Mouse (Mus musculus): ENCODE data around the gene Kcnc1.

- TF ChIP-seq POLR2A (IDR thresholded peaks at IDR 0.05; ENCODE audit: low read depth, low read length) (no peak), CTCF (IDR thresholded peaks at IDR 0.05; ENCODE audit: borderline replicate concordance, insufficient read depth, low read length) (no peak)
These were observed 27.7 kb downstream of the Kcnc1 start for GRCm38 (mm10) chr7:46423951-46424350.
